Mouse (Mus musculus) heart, embryonic 14.5 days (tissue): ENCODE measurements around the gene Zfp653. TPM values are rescaled to one million over a fixed set of nuclear protein-coding genes. Genes with fewer than 3 reads are reported as not detected.

Experiments used
- ATAC-seq: fragments of 200-750 bp; cut with Nextera tagmentation; 2 replicates; pipeline ENCODE4 v1.8.0; 2017; ENCODE audit warnings: low read depth, moderate TSS enrichment; ENCODE audit not compliant: insufficient number of reproducible peaks, insufficient read depth, low FRiP score
- H3K27ac ChIP-seq, 2 experiments: fragments of 200-500 bp in 1 of 2; fragments of 300-500 bp in 1 of 2; sonication (generic) in 1 of 2; replicated peaks in 1 of 2; 2 replicates each; pipeline ENCODE4 v1.5.1; 2012 to 2014; ENCODE audit warnings: low read depth in 2 of 2, low read length in 2 of 2, control low read depth in 1 of 2, mild to moderate bottlenecking in 1 of 2, mixed read lengths in 1 of 2; ENCODE audit not compliant: control insufficient read depth in 1 of 2, insufficient read depth in 1 of 2
- H3K27me3 ChIP-seq: fragments of 300-500 bp; sonication (generic); 2 replicates; pipeline ENCODE4 v1.6.1; 2014; ENCODE audit warnings: mild to moderate bottlenecking, low read length, control low read depth; ENCODE audit not compliant: control insufficient read depth, insufficient read depth
- H3K36me3 ChIP-seq: fragments of 300-500 bp; sonication (generic); 2 replicates; pipeline ENCODE4 v1.6.1; 2014; ENCODE audit warnings: mild to moderate bottlenecking, control low read depth, low read length, mixed read lengths; ENCODE audit not compliant: control insufficient read depth, insufficient read depth
- H3K4me1 ChIP-seq, 2 experiments: fragments of 200-500 bp in 1 of 2; fragments of 300-500 bp in 1 of 2; sonication (generic) in 1 of 2; 2 replicates each; pipeline ENCODE4 v1.6.1; 2012 to 2014; ENCODE audit warnings: low read length in 2 of 2, control low read depth in 1 of 2, mixed read lengths in 1 of 2; ENCODE audit not compliant: control insufficient read depth in 2 of 2, insufficient read depth in 2 of 2
- H3K4me2 ChIP-seq: fragments of 300-500 bp; sonication (generic); 2 replicates; pipeline ENCODE4 v1.6.1; 2014; ENCODE audit warnings: mild to moderate bottlenecking, low read length
- H3K4me3 ChIP-seq, 2 experiments: fragments of 200-500 bp in 1 of 2; fragments of 300-500 bp in 1 of 2; sonication (generic) in 1 of 2; 2 replicates each; pipeline ENCODE4 v1.5.1; 2012 to 2014; ENCODE audit warnings: low read length in 2 of 2, mild to moderate bottlenecking in 2 of 2, control low read depth in 1 of 2, low read depth in 1 of 2, moderate library complexity in 1 of 2; ENCODE audit not compliant: control insufficient read depth in 1 of 2, insufficient read depth in 1 of 2
- H3K9ac ChIP-seq: fragments of 300-500 bp; sonication (generic); 2 replicates; pipeline ENCODE4 v1.6.1; 2014; ENCODE audit warnings: mild to moderate bottlenecking, low read length
- H3K9me3 ChIP-seq: fragments of 300-500 bp; sonication (generic); 2 replicates; pipeline ENCODE4 v1.6.1; 2016; ENCODE audit warnings: low read length, control low read depth; ENCODE audit not compliant: control insufficient read depth
- WGBS: fragments of 180-500 bp; shearing (Covaris S2); extraction: QIAGEN DNeasy Blood & Tissue Kit; methylation state at CpG from one replicate; pipeline ENCODE4 v1.1.7; 2014; 5-methylcytosine and 5-hydroxymethylcytosine counted together
- polyA plus RNA-seq: library from polyadenylated mRNA; unstranded; fragments of >200 nt; fragmentation: Nextera tagmentation; extraction: Ambion mirVana; gene quantifications from 2 replicates; pipeline ENCODE4 v1.2.1, GENCODE M21; 2014

Gene Zfp653
- 6.7 and 7.6 TPM in 2 replicates for polyA plus RNA-seq

DNA sequence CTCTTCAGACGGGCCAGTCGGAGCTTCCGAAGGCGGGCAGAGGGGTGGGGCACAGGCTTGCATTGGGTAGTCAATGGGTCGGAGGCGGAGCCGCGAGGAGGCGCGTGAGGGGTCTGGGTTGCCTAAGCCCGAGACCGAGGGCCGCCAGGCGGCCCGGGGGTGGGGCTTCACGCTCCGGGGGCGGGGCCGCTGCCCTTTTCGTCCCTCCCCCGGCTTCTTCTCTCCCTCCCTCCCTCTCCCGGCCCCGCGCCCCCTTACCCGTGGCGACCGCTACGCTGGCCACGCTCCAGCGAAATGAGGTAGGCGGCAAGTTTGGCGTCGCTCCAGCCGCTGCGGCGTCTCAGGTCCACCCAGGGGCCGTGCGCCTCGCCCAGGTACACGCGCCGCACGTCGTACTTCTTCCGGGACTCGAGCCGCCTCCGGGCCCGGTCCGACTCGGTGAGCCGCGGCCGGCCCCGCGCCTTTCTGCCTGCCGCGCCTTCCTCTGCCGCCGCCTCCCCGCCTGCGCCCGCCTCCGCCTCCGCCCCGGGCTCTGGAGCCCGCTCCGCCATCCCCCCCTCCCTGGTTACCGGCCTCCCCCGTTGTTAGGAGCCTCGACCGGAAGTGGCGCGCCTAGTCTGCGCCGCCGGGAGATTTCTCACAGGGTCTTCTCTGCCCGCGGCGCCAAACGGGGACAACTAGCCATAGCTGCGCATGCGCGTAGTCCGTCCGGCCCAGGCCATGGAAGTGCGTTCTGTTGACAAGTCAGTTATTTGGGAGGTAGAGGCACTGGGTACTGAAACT, at the start of gene Zfp653, which contains the start of gene Gm49318:
TSS of gene Zfp653 (minus strand) at position 586 of the 783 bp plus-strand sequence.
TSS of gene Gm49318 (minus strand) at position 469 of the 783 bp plus-strand sequence.
- no peaks in the 10 kb centered on the region for H3K27me3 ChIP-seq
- peak within 1 kb of the TSS; percentile 95 to 97 for H3K27ac ChIP-seq
- peak; percentile 98 for ATAC-seq
- H3K36me3 ChIP-seq, result peaks cover 55% of the 10 kb centered on the region
- H3K9ac ChIP-seq, result peak within 1 kb of the TSS; percentile 79
- H3K9me3 ChIP-seq, result no peaks in the 10 kb centered on the region
- H3K4me2 ChIP-seq, result peak within 1 kb of the TSS; percentile 57
- H3K4me3 ChIP-seq, result peak within 1 kb of the TSS; percentile 58 to 96
- H3K4me1 ChIP-seq, result peaks cover 3 to 11% of the 10 kb centered on the region in 2 experiments; a peak in 2 of 4 replicates
- WGBS, result under 1% methylated on average over 87 of the region's 87 CpGs

DNA sequence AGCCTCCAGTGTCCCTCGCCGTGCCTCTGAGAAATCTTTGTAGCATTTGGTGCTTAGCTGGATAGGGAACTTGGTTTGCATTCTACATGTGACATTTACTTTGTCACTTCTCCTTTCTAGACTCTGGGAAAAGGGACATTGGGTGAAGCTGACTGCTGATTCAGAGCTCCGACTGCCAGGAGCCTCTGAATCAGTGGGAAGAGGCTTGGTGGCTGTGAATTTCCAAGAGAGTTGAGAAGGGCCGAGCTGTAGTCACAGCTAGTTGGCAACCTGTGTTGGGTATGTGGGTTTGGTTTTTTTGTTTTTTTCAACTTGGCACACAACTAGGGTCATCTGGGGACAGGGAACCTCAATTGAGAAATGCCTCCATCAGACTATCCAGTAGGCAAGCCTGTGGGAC, 48.4 kb upstream of the Zfp653 start:
- Histone ChIP-seq H3K4me3 (no peak overlapping the region), H3K27me3 (no peaks in the 10 kb centered on the region), H3K9ac (no peak overlapping the region), H3K4me2 (no peak overlapping the region), H3K9me3 (no peaks in the 10 kb centered on the region), H3K4me1 (peaks cover 4 to 10% of the 10 kb centered on the region in 2 experiments), H3K27ac (no peak overlapping the region), H3K36me3 (no peaks in the 10 kb centered on the region)
- 82% methylated on average over 4 of the region's 4 CpGs for WGBS
- ATAC-seq, result no peak

DNA sequence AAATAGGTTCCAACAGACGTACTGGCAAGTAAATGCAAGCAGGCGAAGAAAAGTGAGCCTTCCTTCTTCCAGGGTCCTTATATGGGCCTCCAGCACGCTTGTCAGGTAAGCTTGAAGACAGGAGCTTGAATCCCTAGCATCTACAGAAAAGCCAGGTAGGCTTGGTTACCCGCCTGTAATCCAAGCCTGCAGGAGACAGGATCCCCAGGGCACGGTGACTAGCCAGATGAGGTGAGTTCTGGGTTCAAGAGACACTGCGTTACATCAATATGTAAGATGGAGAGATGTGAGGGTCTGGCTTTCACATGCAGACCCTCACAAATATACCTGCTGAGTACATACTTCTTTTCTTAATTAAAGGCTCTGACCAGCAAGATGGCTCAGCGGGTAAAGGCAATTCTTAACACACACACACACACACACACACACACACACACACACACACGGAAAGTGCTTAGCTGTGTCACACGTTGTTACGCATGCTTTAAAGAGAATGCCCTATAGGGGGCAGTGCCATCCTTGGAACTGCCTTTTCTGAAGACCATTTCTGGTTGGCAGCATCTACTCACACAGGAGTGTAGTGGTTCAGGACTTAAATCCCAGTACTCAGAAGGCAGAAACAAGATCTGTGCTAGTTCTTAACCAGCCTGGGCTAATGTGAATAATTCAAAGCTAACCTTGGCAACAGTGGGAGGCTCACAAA, 46.7 kb upstream of the Zfp653 start:
- Histone ChIP-seq H3K27me3 (no peaks in the 10 kb centered on the region), H3K36me3 (peaks cover 14% of the 10 kb centered on the region), H3K4me1 (peaks cover 4 to 10% of the 10 kb centered on the region in 2 experiments), H3K9ac (peak overlapping the region; percentile 89), H3K4me2 (peak overlapping the region; percentile 89), H3K9me3 (no peaks in the 10 kb centered on the region), H3K27ac (no peak overlapping the region), H3K4me3 (peak overlapping the region in 1 of 2 experiments; percentile 79; a peak in 2 of 4 replicates)
- WGBS, result 42% methylated on average over 10 of the region's 10 CpGs
- no peak for ATAC-seq

DNA sequence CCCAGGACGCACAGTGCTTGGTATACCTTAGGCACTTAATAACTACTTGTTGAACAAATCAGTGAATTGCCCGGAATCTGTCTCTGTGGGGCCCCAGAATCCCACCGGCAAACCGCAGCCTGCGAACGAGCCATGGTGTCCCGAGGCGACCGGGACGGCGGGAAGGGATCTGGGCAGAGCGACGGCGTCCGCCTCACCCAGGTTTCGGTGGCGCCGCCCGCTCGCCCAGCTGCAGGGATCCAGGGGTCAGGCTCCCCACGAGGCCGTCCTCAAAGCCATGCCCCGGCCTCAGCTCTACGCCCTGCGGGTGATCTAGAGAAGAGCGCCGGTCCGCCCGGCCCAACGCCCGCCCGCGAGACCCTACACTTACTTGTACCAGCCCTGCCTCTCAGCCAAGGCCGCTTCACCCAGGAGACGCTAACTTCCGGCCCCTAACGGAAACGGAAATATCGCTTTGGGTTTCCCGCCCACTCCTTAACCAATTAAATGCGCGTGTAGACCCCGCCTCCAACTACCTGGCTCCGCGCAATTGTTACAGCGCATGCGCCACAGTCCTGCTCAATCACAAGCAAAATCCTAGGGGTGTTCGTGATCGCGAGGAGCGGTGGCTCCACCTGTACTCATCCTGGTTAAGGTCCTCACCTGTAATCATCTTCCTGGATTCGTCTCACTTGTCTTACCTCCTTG, 45.7 kb upstream of the Zfp653 start, which contains the start of gene Elof1:
TSS of gene Elof1 (minus strand) at position 433 of the 687 bp plus-strand sequence.
- Histone ChIP-seq H3K4me2 (peak within 1 kb of the TSS; percentile 89), H3K4me3 (peak within 1 kb of the TSS; percentile 79 to 91), H3K36me3 (peaks cover 24% of the 10 kb centered on the region), H3K9ac (peak within 1 kb of the TSS; percentile 89), H3K4me1 (peaks cover 4 to 10% of the 10 kb centered on the region in 2 experiments), H3K27me3 (no peaks in the 10 kb centered on the region), H3K9me3 (no peaks in the 10 kb centered on the region), H3K27ac (peak within 1 kb of the TSS; percentile 34 to 45; a peak in 3 of 4 replicates)
- peak; percentile 85 for ATAC-seq
- under 1% methylated on average over 52 of the region's 52 CpGs for WGBS

DNA sequence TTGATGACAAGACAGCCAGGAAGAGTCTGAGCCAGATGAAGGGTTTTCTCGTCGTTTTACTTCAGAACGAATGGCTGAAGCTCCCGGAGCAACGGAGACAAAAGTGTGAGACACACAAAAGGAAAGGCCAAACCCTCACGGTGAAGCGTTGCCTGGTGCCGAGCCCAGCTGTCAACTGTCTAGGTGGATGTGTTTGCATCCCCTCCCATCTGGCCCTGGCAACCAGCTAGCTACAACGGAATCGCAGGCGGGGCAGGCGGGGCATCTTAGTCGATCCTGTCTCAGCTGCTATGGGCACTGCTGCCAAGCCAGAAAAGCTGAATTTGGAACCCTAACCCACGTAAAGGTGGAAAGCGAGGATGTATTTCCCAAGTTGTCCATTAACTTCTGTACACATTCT, 44.9 kb upstream of the Zfp653 start:
- H3K4me2 ChIP-seq, result peak overlapping the region; percentile 89
- 33% methylated on average over 15 of the region's 15 CpGs for WGBS
- no peak overlapping the region; a peak in 1 of 4 replicates for H3K27ac ChIP-seq
- H3K36me3 ChIP-seq, result peaks cover 32% of the 10 kb centered on the region
- no peaks in the 10 kb centered on the region for H3K27me3 ChIP-seq
- peak overlapping the region; percentile 89 for H3K9ac ChIP-seq
- no peaks in the 10 kb centered on the region for H3K9me3 ChIP-seq
- peak overlapping the region; percentile 79 to 91 for H3K4me3 ChIP-seq
- peaks cover 4 to 10% of the 10 kb centered on the region in 2 experiments for H3K4me1 ChIP-seq
- no peak for ATAC-seq

DNA sequence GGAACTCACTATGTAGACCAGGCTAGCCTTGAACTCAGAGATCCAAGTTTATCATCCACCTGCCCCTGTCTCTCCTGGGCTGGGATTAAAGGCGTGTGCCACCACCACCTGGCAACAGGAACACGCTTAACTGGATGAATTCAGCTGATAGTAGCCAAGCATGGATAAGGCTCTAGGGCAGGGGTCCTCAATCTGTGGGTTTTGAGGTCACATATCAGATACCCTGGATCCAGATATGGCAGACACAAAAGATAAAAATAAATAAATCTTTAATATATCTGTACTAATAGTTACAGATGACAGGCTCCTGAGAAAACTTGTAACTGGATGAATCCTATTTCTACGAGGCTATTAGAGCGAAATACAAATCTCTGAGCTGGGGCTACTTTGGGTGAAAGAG, 44.5 kb upstream of the Zfp653 start:
- 87% methylated on average over 4 of the region's 4 CpGs for WGBS
- no peak for ATAC-seq
- Histone ChIP-seq H3K36me3 (peaks cover 36% of the 10 kb centered on the region), H3K4me3 (no peak overlapping the region), H3K4me2 (peak overlapping the region; percentile 89), H3K9ac (no peak overlapping the region), H3K9me3 (no peaks in the 10 kb centered on the region), H3K27ac (no peak overlapping the region), H3K4me1 (peaks cover 4 to 10% of the 10 kb centered on the region in 2 experiments), H3K27me3 (no peaks in the 10 kb centered on the region)

DNA sequence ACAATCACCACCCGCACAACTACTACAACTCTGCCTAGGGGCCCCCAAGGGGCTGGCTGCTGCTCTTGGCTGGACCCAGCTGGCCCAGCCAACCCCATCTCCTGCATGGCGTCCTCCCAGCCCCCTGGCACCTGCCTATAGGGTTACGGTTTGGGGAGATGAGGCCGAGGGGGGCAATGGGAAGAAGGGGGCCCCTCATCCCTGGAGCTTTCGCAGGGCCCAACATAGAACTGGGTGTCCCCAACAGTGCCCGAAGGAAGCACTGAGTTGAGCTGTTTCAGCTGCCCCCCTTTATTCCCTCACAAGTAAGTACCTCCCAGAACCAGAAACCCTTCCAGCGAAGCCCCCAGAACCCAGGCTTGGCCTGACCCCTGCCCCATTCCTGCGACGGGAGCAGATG, 37.0 kb upstream of the Zfp653 start:
- no peak for ATAC-seq
- H3K4me1 ChIP-seq, result no peaks in the 10 kb centered on the region
- no peaks in the 10 kb centered on the region for H3K27me3 ChIP-seq
- no peaks in the 10 kb centered on the region for H3K9me3 ChIP-seq
- peaks cover 94% of the 10 kb centered on the region for H3K36me3 ChIP-seq
- no peak overlapping the region for H3K27ac ChIP-seq
- H3K4me2 ChIP-seq, result no peak overlapping the region
- H3K9ac ChIP-seq, result no peak overlapping the region
- 87% methylated on average over 9 of the region's 9 CpGs for WGBS
- H3K4me3 ChIP-seq, result no peak overlapping the region
